Mouse (Mus musculus) liver, adult 10 weeks (tissue): ENCODE measurements around the gene Wipf3. TPM values are rescaled to one million over a fixed set of nuclear protein-coding genes. Genes with fewer than 3 reads are reported as not detected.

ENCODE experiments used
- polyA plus RNA-seq: library from polyadenylated mRNA; stranded (reverse); fragments of 350-450 nt; fragmentation: Illumina TruSeq; extraction: RNeasy Lipid Tissue Mini Kit (QIAGEN cat#74804); gene quantifications from one replicate; pipeline ENCODE4 v1.2.3, GENCODE M21; 2014; ENCODE audit warnings: low read depth, low replicate concordance

Wipf3 gene
- polyA plus RNA-seq: 4.2 TPM

DNA sequence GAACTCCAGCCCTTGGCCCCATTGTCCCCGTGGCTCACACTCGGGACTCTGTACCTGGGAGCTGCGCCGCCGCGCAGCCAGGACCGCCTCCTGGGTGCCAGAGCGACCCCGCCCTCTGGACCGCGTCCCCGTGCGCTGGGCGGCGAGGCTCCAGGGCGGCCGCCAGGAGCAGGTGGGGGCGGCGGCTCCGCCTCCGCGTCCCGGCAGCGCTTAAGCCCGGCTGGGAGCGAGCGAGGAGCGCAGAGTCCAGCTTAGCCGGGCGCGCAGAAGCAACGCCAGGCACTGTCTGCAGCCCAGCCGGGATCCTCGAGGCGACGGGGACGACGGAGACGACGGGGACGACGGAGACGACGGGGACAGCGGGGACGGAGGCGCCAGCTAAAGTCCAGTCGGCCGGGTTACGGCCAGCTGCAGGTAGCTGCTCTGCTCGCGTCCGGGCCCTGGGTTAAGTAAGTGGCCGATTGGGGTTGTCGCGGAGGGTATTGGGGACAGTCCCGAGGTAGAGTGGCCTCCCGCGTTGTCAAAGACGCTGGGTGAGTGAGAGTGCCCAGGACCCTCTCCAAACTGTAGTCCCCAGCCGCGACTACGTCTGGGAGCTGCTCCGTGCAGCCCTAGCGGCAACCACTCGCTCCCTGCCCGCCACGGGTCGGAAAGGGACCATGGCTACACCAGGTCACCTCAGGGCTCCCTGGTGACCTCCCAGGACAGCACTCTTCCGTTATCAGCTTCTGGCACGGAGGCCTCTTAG is at the start of gene Wipf3:
TSS of gene Wipf3 (plus strand) at position 157 of the 748 bp plus-strand sequence.

Other genes with a start within 250 kb of the Wipf3 start
- not detected for gene Prr15, start 103.8 kb upstream of the Wipf3 start, polyA plus RNA-seq
- not detected for gene Scrn1, start 136.9 kb downstream of the Wipf3 start, polyA plus RNA-seq
- 16.2 TPM for gene Plekha8, start 165.5 kb downstream of the Wipf3 start, polyA plus RNA-seq
- 9.3 TPM for gene Fkbp14, start 167.7 kb downstream of the Wipf3 start, polyA plus RNA-seq